Mouse (Mus musculus) right cerebral cortex, postnatal 10 days (tissue): ENCODE results near the gene Rgs11.

Source experiments
- DNase-seq, 2 experiments: peaks; one replicate each; pipeline ENCODE4 v3.0.0; 2021; ENCODE audit warnings: low spot score in 2 of 2

Gene Rgs11

DNA sequence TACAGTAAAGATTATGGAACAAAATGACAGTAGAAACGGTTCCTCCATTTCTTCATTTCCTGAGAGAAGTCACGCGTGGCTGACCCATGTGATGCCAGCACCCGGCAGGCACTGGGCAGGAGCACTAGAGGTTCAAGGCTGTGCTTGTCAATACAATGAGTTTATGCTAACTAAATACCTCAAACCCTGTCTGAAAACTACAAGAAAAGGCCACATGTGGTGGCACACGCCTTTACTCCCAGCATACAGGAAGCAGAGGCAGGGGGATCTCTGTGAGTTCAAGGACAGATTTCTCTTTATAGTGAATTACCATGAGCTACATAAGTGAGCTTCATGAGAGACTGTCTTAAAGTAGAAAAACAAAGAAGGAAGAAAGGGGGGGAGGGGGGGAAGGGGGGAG lies 28.4 kb downstream of the Rgs11 start:
- no peak for DNase-seq

DNA sequence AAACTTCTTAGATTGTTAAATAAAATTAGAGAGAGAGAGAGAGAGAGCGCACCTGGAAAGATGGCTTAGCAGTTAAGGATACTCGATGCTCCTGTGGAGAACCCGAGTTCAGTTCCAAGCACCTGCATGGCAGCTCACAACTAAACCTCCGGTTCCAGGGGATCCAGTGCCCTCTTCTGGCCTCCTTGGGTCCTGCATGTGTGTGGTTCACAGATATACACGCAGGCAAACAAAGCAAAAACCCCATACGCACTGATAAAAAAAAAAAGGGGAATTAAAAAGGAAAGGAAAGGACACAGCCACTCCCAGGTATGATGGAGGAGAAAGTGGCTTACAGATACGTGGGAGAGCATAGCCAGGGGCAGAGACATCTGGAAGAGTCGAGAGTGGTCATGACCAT lies 30.1 kb downstream of the Rgs11 start:
- no peak for DNase-seq

DNA sequence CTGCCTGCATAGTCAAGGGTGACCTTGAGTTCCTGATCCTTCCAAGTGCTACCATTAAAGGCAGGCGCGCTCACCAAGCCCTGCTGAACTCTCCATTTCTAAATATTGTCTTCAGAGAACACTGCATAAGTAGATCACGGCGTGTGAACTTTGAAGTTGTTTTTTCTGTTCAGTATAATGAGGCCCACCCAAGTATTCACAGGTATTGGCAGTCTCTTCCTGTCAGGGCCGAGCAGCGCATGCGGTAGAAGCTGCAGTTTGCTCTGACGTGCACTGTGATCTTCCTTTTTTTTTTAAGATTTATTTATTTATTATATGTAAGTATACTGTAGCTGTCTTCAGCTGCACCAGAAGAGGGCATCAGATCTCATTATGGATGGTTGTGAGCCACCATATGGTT lies 31.6 kb downstream of the Rgs11 start:
- DNase-seq = no peak

DNA sequence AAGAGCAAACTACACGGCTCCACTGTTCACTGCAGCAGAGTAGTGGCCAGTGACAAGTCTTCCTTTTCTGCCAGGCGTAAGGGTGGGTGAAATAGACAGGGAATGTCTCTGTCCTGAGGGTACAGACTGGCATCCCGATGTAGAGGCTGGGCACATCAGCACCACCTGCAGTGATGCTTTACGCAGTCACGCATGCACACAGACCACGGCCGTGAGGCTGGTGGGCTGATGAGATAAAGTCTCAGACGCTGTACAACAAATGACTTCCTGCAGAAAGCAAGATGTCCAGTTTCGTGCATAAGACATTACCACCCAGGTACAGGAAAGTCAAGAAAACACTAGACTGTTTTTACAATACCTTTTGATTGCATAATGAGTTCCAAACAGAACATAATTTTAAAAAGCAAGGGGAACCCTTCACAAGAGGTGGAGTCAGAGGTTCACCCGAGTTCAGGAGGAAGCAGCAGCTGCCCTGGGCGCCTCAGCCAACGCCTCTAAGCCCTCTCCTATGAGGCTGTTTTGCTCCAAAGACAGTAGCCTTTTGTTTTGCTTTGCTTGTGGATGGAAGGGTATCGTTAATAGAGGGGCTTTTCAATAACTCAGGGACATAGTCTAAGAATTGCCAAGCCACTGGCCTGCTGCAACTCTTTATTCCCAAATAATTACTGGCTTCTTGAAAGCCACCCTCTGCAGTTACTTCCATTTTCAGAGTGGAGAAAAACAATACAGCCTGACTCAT lies 32.5 kb downstream of the Rgs11 start:
- no peak for DNase-seq

DNA sequence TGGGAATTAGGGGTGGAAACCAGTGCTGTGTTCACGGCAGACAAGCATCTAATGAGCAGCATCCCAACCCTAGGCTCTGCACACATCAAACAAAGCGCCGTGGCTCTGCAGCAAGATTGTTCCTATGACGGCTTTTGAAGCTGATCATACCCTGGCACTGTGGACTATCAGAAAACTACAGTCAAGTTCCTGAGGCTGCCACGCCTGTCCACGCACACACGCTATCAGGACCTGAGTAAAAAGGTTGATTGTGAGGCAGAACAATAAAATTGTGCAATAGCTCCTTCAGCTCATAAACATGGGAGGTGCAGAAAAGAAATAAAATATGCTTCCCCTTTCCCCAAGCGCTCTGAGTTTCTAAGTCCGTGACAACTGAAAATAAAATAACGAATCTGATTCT lies 34.9 kb downstream of the Rgs11 start:
- DNase-seq = no peak

DNA sequence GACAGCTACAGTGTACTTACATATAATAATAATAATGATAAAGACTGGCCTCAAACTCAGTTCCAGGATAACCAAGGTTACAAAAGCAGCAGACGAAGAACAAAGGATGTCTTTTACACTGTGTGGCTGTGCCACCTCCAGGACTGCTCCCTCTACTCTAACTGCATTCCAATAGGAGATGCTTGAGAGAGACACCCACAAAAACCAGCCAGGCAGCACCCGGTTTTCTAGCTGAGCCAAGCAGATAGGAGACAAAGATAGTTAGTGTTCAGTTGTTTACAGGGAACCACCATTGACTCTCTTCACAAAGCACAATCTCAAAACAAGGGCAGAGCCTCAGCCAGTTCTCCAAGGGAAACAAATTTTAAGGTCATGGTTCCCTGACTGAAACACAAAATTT lies 36.8 kb downstream of the Rgs11 start:
- DNase-seq = no peak

DNA sequence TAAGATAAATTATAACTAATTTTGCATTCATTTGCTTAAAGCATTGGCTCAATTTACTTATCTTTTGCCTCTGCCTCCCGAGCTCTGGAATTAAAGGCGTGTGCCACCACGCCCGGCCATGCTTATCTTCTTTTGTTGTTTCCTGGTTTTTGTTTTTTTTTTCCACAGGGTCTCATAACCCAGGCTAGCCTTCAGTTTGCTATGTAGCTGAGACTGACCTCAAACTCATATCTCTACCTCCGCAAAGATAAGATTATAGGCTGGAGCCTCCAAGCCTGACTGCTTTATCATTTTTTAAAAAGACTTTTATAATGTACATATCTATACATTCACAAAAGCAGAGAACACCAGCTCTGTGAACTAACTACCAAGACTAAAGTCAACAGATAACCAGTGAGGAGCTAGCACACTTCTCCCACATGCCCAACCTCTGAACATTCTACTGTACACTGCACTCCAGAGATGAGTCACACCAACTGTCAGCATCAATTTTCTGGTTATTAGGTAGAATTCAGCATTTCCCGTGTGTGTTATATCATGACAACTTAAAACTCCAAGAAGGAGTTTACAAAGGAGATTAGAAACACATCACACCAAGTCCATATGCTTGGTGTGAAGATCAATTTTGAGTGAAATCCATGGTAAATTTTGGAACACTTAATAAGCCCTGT lies 37.5 kb downstream of the Rgs11 start:
- no peak for DNase-seq

DNA sequence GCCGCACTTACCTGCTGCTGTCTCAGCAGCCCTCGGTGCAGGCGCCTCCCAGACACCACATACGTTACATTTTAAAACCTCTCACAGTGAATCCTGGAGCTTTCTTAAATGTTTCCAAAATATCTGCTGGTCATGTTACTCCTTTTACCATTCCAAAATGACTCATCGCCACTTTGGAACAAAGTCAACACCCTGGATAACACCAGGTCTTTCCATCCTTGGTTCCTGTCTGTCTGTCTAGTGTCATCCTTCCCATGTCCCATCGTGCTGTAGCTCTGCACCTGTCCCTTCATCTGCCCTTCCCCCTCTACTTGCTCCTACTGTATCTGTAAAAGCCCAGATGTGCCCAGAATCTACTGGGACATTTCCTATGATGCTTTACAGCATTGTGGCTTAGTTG lies 38.2 kb downstream of the Rgs11 start:
- no peak for DNase-seq

DNA sequence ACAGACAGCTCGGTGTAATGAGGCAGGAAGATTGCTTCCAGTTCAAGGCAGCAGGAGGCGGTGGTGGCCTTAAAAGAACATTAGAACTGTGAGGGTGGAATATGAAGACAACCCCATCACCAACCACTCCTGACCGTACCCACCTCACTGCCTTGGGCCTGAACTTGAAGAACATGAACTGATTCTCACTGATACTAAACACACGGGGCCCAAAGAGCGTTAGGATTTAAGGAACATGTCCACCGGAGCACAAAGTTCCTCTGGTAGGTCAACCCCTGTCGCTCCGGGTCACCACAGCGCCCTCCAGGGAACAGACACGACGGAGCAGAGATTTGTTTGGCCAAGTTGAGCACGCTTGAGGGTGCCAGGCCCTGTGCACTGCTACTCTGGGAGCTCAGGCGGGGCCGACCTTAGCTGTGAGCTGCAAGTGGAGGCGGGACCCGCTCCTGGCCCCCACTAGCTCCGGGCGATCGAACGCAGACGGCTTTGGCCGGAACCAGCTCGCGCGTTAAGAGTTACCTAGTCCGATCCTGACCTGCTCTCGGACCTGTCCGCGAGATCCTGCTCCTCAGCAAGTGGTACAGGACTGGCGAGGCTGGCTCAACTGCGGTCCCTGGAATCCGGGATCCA lies 40.8 kb downstream of the Rgs11 start:
- peak in 1 of 2 experiments; percentile 69 for DNase-seq

DNA sequence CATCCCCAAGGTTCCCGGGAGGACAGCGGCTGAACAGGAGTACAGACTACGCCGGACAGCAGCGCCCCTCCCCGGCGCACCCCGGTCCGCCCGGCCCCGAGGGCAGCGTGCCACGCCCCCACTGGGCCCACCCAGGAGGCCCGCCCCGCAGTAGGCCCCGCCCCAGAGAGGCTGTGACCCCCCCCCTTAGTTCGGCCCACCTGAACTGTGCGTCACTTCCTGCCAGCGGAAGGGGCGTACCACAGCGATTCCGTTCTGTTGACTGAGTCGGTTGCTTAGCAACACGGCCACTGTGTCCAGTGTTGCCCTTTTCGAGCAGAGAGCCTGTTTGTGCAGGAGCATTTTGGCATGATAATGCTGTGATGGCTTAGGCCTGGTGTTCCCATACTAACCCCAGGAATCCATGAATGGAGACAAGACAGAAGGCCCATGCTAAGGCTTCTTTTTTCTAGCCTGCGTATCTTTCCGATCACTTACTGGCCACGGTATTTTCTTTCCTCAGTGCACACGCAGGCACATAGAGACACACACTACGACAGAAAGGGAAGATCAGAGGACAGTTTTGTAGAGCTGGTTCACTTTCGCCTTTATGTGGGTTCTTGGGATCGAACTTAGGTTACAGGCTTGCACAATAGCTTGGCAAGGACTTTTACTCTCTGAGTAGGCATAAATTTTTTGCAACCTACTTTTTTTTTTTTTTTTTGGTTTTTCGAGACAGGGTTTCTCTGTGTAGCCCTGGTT lies 41.5 kb downstream of the Rgs11 start, which contains the start of gene Fam234a:
Gene Fam234a, minus strand, starts transcription at position 142 of the 741 bp plus-strand sequence.
- DNase-seq = peak; percentile 96 to 97

DNA sequence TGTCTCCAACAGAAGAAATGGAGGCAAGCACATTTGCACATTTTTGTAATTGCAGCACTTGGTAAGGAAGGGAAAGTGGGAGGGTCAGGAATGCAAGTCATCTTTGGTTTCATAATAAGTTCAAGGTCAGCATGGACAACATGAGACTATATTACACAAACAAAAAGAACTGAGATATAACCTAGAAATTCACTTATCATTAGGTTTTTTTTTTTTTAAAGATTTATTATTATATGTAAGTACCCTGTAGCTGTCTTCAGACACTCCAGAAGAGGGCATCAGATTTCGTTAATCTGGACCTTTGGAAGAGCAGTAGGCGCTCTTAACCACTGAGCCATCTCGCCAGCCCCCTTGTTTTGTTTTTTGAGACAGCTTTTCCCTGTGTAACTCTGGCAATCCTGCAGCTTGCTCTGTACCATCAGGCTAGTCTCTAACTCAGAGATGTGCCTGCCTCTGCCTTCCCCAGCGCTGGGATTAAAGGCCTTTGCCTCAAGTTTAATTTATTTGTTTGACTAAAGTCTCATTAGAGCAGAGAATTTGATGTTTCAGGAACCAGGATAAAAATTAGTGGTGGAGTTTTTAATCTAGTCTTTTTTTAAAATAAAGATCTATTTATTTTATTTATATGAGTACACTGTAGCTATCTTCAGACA lies 49.3 kb downstream of the Rgs11 start:
- DNase-seq = no peak

DNA sequence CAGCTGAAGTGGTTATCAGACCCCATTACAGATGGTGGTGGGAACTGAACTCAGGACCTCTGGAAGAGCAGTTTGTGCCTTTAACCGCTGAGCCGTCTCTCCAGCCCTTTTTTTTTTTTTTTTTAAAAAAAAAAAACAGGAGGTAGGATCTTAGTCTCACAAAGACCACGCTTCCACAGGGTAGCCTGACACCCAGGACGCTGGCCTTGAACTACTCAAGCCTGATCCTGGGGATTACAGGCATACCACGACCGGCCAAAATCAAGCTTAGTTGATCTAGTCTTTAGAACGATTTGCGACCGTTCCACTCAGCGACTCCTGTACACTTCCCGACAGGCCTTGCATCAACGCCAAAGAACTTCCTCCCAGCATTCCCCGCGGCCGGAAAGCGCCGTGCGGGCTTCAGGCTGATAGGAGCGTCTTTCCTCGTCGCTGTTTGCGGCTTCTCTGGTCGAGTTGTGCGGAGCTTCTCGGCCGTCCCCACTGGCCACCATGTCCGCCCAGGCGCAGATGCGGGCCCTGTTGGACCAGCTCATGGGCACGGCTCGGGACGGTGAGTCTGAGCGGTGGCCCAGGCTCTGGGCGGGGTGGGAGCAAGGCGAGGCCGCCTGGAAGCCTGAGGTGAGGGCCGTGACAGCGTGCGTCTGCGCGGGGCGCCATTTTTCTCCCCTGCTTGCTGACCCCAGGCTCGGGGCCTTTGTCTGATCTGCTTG lies 49.9 kb downstream of the Rgs11 start, which contains the start of gene Luc7l:
Gene Luc7l, plus strand, starts transcription at position 358 of the 713 bp plus-strand sequence.
- DNase-seq = peak; percentile 96

DNA sequence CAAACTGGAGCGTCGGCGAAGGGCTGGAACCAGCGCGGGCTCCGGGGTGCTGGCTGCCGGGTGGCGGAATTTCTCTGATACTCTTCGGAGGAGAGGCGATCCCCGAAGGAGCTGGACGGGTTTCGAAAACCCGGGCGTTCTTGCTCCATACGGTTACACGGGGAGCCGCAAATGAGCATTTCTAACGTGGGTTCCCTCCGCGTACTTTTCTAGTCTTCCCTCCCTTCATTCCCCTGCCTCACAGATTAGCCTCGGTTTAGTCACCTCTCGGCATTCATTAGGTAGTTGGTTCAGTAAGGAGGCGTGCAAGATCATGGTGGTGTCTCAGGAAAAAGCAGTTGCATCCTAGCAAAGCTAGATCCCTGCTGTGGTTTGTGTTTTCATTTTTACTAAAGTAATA lies 50.6 kb downstream of the Rgs11 start:
- DNase-seq = no peak

DNA sequence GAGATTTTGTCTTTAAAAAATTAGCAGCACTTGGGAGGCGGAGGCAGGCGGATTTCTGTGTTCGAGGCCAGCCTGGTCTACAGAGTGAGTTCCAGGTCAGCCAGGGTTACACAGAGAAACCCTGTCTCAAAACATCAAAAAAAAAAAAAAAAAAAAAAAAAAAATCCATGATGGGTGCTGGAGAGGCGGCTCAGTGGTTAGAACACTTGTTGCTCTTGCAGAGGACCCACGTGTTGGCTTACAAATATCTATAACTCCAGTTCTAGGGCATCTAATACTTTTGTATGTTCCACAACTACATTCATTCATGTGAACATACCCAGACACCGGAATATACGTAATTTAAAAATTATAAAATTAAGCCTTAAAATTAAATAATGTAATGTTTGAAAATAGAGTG lies 52.6 kb downstream of the Rgs11 start:
- DNase-seq = no peak
